Mouse (Mus musculus) stomach, embryonic 15.5 days (tissue): ENCODE data around the gene Nanos3. TPM values are rescaled to one million over a fixed set of nuclear protein-coding genes. Genes with fewer than 3 reads are reported as not detected.

Source experiments
- ATAC-seq: fragments of 200-750 bp; cut with Nextera tagmentation; 2 replicates; pipeline ENCODE4 v1.8.0; 2017; ENCODE audit warnings: low read depth, moderate number of reproducible peaks, moderate TSS enrichment; ENCODE audit not compliant: insufficient read depth, low FRiP score
- H3K27ac ChIP-seq: fragments of 300-500 bp; sonication (generic); 2 replicates; pipeline ENCODE4 v1.5.1; 2015; ENCODE audit warnings: mild to moderate bottlenecking, inconsistent platforms
- H3K27me3 ChIP-seq: fragments of 300-500 bp; sonication (generic); replicated peaks from 2 replicates; pipeline ENCODE4 v1.6.1; 2015; ENCODE audit warnings: inconsistent platforms
- H3K36me3 ChIP-seq: fragments of 300-500 bp; sonication (generic); 2 replicates; pipeline ENCODE4 v1.6.1; 2015; ENCODE audit warnings: inconsistent platforms
- H3K4me1 ChIP-seq: fragments of 300-500 bp; sonication (generic); 2 replicates; pipeline ENCODE4 v1.6.1; 2015; ENCODE audit warnings: inconsistent platforms
- H3K4me2 ChIP-seq: fragments of 300-500 bp; sonication (generic); 2 replicates; pipeline ENCODE4 v1.6.1; 2015; ENCODE audit warnings: mild to moderate bottlenecking, inconsistent platforms
- H3K4me3 ChIP-seq: fragments of 300-500 bp; sonication (generic); replicated peaks from 2 replicates; pipeline ENCODE4 v1.5.1; 2015; ENCODE audit warnings: inconsistent platforms
- H3K9ac ChIP-seq: fragments of 300-500 bp; sonication (generic); 2 replicates; pipeline ENCODE4 v1.6.1; 2015; ENCODE audit warnings: inconsistent platforms
- H3K9me3 ChIP-seq: fragments of 300-500 bp; sonication (generic); 2 replicates; pipeline ENCODE4 v1.6.1; 2016; ENCODE audit warnings: inconsistent platforms
- WGBS: fragments of 180-500 bp; shearing (Covaris S2); methylation state at CpG from one replicate; pipeline ENCODE4 v1.1.7; 2015; 5-methylcytosine and 5-hydroxymethylcytosine counted together
- polyA plus RNA-seq: library from polyadenylated mRNA; unstranded; fragments of >200 nt; fragmentation: Nextera tagmentation; extraction: Ambion mirVana; gene quantifications from 2 replicates; pipeline ENCODE4 v1.2.1, GENCODE M21; 2015

Gene Nanos3
- polyA plus RNA-seq, 1 experiment from 2014 or later: 2.3 TPM

DNA sequence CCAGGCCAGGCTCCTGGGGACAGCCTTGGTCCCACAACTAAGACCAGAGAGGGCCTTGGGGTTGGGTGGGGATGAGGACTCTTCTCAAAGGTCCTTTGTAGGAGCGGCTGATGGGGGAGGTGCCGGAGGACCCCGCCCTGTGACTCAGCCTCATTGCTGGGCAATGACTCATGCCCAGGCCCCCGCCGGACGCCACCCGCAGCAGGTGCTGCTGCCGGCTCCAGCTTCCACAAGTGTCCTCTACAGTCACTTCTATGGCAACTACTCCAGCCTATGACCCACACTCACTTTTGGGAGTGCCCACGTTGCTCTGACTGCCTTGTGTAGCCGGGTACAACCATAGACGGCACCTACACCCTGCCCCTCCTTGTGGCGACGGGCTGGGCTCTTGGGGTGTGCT, 7.0 kb upstream of the Nanos3 start:
- WGBS: 31% methylated on average over 13 of the region's 13 CpGs
- no peak overlapping the region for H3K9ac ChIP-seq

DNA sequence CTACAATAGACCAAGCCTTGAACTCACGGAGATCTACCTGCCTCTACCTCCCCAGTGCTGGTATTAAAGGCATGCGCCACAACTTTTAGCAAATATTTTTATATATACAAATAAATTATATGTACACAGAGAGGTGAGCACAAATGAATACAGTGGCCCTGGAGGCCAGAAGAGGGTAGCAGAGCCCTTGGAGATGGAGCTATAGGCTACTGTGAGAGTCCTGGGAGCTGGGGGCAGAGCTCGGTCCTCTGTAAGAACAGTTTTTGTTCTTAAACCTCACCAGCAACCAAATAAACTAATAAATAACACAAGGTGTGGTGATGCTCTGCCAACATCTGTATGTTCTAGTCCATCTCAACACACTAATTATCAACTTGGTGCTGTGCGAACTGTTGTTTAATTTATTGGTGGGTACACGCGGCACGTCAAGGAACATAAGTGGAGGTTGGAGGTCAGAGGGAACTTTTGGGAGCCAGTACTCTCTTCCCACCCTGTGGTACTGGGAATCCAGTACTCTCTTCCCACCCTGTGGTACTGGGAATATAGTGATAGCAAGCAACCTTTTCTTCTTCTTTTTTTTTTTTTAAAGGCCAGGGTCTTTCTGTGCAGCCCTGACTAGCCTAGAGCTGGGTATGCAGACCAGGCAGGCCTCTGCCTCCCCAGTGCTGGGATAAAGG, 5.3 kb upstream of the Nanos3 start:
- no peak overlapping the region for H3K27ac ChIP-seq
- no peak overlapping the region for H3K4me2 ChIP-seq
- H3K4me3 ChIP-seq: no peak overlapping the region
- no peak overlapping the region for H3K9ac ChIP-seq
- H3K36me3 ChIP-seq: no peaks in the 10 kb centered on the region
- no peak for ATAC-seq
- WGBS: 90% methylated on average over 7 of the region's 7 CpGs
- H3K9me3 ChIP-seq: no peaks in the 10 kb centered on the region
- no peaks in the 10 kb centered on the region for H3K27me3 ChIP-seq
- H3K4me1 ChIP-seq: peaks cover 21% of the 10 kb centered on the region

More for the DNA sequence above, 7.0 kb upstream of the Nanos3 start:
- peak overlapping the region; percentile 88 for H3K27ac ChIP-seq
- H3K36me3 ChIP-seq: no peaks in the 10 kb centered on the region
- H3K4me2 ChIP-seq: peak overlapping the region; percentile 55
- H3K27me3 ChIP-seq: no peaks in the 10 kb centered on the region
- no peaks in the 10 kb centered on the region for H3K9me3 ChIP-seq
- H3K4me3 ChIP-seq: peak overlapping the region; percentile 21
- H3K4me1 ChIP-seq: peaks cover 19% of the 10 kb centered on the region
- peak; percentile 75 for ATAC-seq

DNA sequence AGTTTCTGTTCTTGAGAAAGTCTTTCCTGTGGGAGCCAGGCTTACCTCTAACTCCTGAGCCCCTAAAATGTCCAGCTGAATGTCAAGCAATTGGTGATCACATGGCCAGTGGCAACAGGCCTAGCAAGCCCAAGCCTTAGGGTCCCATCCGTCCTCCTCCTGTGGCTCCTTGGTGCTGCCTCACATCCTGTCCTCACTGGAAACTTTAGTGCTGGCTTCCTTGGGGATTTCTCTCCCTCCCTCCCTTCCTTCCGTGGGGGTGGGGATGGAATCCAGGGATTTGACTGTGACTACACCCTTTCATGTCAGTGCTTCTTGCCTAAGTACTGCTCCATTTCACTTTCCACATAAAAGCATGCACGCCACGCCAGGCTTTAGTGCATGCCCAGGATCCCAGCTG, 4.6 kb upstream of the Nanos3 start:
- no peak overlapping the region for H3K4me2 ChIP-seq
- WGBS: 56% methylated on average over 4 of the region's 4 CpGs
- H3K4me3 ChIP-seq: no peak overlapping the region
- H3K27me3 ChIP-seq: no peaks in the 10 kb centered on the region
- no peaks in the 10 kb centered on the region for H3K36me3 ChIP-seq
- no peak for ATAC-seq
- H3K9ac ChIP-seq: no peak overlapping the region
- H3K4me1 ChIP-seq: peaks cover 24% of the 10 kb centered on the region
- H3K27ac ChIP-seq: 0 out of 2 replicates have a peak overlapping the region, but pooled peaks have one; percentile 16
- no peaks in the 10 kb centered on the region for H3K9me3 ChIP-seq

DNA sequence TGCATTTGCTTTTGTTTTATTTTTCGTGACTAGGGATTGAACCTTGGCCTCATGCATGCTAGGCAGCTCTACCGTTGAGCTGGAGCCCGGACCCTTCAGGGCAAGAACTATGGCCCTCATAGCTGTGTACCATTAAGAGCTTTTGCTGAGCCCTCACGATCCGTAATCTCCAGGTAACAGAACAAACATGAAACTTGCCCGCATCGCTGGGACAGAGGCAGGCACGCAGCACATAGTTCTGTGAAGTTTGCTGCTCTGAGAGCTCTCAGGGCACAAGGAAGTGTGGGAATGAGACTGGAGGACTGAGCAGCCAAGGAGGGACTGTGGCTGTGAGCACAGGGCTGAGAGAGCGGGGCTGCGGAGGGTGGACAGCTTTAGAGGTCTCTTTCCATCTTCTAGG, 3.7 kb upstream of the Nanos3 start:
- Histone ChIP-seq H3K9ac (no peak overlapping the region), H3K4me3 (no peak overlapping the region), H3K9me3 (no peaks in the 10 kb centered on the region), H3K27me3 (no peaks in the 10 kb centered on the region), H3K36me3 (no peaks in the 10 kb centered on the region), H3K4me2 (no peak overlapping the region), H3K4me1 (peaks cover 24% of the 10 kb centered on the region), H3K27ac (no peak overlapping the region)
- WGBS: 68% methylated on average over 10 of the region's 10 CpGs
- no peak for ATAC-seq

DNA sequence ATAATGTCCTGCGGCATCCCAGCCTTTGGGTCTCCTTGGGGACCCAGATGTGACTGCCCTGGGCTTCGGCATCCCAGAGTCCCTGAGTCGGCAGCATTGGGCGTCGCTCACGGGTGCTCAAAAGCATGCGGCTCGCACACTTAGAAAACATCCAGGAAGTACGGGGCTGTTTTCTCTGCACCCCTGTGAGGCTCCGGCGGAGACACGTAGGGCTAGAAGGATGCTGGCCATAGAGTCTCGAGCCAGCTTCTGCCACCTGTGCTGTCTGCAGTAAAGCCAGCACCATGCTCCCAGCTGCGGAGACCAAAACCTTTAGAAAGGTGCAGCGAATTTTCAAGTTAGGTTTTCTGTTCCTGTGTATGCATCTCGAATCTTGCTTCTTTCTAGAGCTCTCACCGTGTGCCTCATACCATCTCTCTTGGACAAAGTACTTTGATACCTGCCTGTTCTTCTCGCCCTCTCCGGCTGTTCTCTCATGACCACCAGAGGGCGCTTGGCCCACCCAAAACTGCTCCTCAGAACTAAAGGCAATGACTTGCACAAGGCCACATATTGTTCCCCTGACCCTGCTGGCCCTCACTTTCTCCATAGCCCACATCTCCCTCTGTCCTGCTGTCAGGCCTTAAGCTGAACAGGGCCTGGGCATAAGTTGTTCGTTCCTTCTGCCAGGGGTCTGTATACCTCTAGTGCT, 2.2 kb upstream of the Nanos3 start:
- peaks cover 17% of the 10 kb centered on the region for H3K4me1 ChIP-seq
- H3K4me3 ChIP-seq: peak overlapping the region; percentile 41

DNA sequence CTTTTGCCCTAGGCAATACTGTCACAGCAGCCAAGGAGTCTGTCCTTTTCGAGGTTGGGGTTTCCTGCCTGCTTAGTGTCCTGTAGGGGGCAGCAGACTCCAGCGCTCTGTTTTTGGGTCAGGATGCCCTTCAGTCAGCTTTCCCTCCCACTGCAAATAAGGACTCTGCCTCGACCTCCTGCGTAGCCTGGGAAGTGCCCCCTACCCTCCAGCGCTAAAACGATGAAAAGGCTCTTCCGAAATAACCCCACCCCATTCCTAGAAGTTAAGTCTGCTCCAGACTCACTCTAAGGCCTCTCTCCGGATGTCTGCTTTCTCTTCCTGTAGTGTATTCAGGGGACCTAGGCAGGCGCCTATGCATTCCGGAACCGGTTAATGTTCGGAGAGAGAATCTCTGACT, 1.5 kb upstream of the Nanos3 start:
- Histone ChIP-seq H3K4me3 (peak overlapping the region; percentile 41), H3K9me3 (no peaks in the 10 kb centered on the region), H3K4me2 (peak overlapping the region; percentile 85), H3K9ac (peak overlapping the region; percentile 16; the same call in 1 of the 2 replicates), H3K4me1 (peaks cover 11% of the 10 kb centered on the region), H3K36me3 (no peaks in the 10 kb centered on the region), H3K27ac (peak overlapping the region; percentile 46), H3K27me3 (no peaks in the 10 kb centered on the region)
- WGBS: under 1% methylated on average over 12 of the region's 12 CpGs
- ATAC-seq: peak; percentile 23; the same call in 1 of the 2 replicates

More for the DNA sequence above, 2.2 kb upstream of the Nanos3 start:
- Histone ChIP-seq H3K36me3 (no peaks in the 10 kb centered on the region), H3K9me3 (no peaks in the 10 kb centered on the region), H3K27ac (peak overlapping the region; percentile 46), H3K4me2 (peak overlapping the region; percentile 85), H3K9ac (peak overlapping the region; percentile 16; the same call in 1 of the 2 replicates), H3K27me3 (no peaks in the 10 kb centered on the region)
- ATAC-seq: no peak
- WGBS: 5% methylated on average over 21 of the region's 21 CpGs

DNA sequence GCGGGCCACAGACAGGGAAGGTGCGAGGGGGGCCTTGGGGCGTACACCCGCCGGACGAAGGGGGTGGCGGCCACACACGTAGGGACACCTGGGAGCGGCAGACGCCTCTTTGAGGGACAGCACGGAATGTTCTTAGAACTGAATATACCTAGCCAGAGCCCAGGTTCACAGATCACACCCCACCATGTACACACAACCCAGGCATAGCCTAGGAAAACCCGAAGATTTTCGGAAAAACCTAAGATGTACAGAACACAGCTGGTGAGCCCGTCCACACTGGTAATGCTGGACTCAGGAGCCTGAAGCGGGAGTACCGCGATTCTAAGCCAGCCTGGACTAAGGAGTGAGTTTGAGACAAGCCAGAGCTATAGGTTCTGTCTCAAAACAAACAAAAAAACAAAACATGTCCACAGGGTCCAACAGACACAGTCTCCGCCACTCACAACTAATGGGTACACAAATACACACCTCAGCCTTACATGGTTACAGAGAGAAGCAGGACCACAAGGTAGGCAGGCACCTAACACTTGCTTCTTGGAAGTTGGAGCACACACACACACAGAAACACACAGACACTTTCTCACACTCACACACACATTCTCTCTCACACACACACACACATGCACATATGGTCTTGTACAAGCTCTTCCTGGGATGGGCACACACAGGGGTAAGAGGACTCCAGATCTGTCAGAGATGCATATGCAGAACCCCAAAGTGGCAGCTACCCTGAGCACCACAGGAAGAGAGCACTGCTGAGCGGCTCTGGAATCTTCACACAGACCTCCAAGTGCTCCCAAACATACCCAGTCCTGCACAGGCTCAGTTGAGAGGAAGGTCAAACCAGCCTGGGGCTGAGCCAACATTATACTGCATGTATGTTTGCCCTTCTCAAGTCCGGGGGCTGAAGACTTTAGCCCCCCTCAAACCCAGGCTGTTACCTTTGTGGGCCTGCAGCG, 653 bp downstream of the Nanos3 start:
- H3K36me3 ChIP-seq: no peaks in the 10 kb centered on the region
- H3K9me3 ChIP-seq: no peaks in the 10 kb centered on the region
- no peaks in the 10 kb centered on the region for H3K27me3 ChIP-seq
- peak overlapping the region; percentile 89 for H3K4me2 ChIP-seq
- peak overlapping the region; percentile 67 for H3K9ac ChIP-seq
- H3K27ac ChIP-seq: peak overlapping the region; percentile 76
- WGBS: 15% methylated on average over 21 of the region's 21 CpGs
- peaks cover 26% of the 10 kb centered on the region for H3K4me1 ChIP-seq
- peak overlapping the region; percentile 68 for H3K4me3 ChIP-seq
- ATAC-seq: peak; percentile 1; the same call in 1 of the 2 replicates

DNA sequence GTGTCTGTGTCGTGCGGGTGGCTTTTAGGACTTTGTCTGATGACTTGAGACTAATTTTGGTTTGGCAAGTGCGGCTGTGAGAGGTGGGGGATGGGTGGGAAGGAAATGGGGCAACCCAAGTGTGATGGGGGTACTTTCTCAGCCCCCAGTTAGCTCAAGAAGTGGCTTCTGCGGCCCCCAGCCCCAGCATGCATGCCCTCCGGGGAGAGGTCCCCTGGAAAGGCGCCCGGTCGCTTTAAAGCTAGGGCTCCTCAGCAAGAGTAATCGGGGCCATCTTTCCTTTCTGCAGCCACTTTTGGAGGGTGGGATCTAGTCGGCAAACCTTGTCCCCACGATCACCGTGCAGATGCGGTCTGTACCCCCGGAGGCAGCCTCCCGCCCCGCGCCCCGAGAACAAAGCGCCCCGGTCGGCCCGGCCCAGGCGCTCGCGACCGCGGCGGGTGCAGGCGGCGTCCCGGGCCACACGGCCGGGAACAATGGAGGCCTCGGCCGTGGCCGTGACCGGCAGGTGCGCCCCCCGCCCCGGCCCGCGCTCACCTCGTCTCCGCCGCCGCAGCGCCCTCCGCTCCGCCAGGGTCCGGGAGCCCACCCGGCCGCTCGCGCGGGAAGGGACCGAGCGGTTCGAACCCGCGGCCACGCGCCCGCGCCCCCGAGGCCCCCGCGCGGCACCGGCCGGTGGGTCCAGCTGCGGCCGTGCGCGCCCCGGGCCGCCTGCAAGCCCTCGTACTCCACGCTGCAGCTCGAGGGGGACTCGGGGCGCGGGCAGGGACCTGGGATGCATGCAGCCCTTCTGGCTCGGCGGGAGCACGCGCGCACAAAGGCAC, 1.5 kb downstream of the Nanos3 start:
- peaks cover 26% of the 10 kb centered on the region for H3K4me1 ChIP-seq
- H3K4me2 ChIP-seq: peak overlapping the region; percentile 89
- H3K9ac ChIP-seq: peak overlapping the region; percentile 67
- H3K9me3 ChIP-seq: no peaks in the 10 kb centered on the region
- H3K27ac ChIP-seq: peak overlapping the region; percentile 76
- ATAC-seq: peak; percentile 1; the same call in 1 of the 2 replicates
- H3K4me3 ChIP-seq: peak overlapping the region; percentile 68
- WGBS: under 1% methylated on average over 79 of the region's 87 CpGs
- H3K27me3 ChIP-seq: no peaks in the 10 kb centered on the region
- H3K36me3 ChIP-seq: no peaks in the 10 kb centered on the region

DNA sequence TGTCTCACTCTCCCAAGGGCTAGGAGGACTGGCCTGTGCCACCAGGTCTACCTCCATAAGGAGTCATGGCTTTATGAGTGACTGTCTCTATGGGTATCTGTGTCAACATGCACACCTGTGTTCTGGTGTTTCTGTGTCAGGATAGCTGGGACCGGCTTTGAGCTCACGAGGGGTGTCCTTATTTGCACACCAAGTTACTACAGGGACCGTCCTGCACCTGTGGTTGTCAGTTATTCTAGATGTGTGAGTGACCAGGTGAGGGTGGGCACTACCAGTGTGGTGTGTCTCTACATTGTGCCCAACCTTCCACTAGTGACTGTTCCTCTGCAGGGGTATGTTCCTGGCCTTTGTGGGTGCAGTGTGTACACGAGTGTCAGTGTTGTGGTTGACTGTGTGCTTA, 2.2 kb downstream of the Nanos3 start:
- peaks cover 28% of the 10 kb centered on the region for H3K4me1 ChIP-seq
- ATAC-seq: no peak
- no peak overlapping the region; the same call in 1 of the 2 replicates for H3K9ac ChIP-seq
- H3K4me3 ChIP-seq: peak overlapping the region; percentile 68
- no peaks in the 10 kb centered on the region for H3K36me3 ChIP-seq
- H3K9me3 ChIP-seq: no peaks in the 10 kb centered on the region
- peak overlapping the region; percentile 89 for H3K4me2 ChIP-seq
- H3K27me3 ChIP-seq: no peaks in the 10 kb centered on the region
- WGBS: 28% methylated on average over 4 of the region's 4 CpGs
- no peak overlapping the region for H3K27ac ChIP-seq

DNA sequence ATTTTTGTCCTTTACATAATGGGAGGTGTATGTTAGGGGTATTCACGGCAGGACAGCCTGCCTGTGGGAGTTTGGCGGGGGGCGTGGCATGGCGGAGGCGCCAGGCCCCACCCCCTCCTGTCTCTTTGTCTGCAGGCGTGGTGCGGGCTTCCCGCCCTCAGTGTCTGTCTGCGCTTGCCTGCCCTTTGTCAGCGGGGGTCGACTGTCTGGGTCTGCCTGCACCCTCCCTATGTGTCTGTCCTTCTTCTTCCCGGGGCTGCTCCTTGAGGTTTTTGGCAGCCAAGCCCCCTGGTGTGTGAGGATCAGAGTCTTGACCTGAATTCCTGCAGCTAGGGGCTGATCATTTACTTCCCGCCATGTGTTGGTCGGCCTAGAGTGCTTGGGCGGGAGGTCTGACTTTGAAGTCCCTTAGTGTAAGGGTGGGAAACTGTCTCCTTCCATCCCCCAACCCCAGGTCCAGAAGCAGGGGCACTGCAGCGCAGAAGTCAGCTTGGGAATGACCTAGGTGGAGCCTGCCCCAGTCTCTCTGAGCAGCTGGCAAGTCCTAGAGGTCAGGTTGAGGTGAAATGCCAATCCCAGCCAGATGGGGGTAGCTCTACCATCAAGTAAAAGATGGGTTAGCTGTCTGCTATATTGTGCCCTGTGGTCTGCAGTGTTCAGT, 4.4 kb downstream of the Nanos3 start:
- Histone ChIP-seq H3K27ac (peak overlapping the region; percentile 68), H3K36me3 (0 out of 2 replicates have a peak, but pooled peaks cover 5% of the 10 kb centered on the region), H3K4me1 (peaks cover 24% of the 10 kb centered on the region), H3K9ac (no peak overlapping the region), H3K4me3 (peak overlapping the region; percentile 14), H3K27me3 (no peaks in the 10 kb centered on the region), H3K9me3 (no peaks in the 10 kb centered on the region), H3K4me2 (peak overlapping the region; percentile 50)
- peak; percentile 59 for ATAC-seq
- 5% methylated on average over 16 of the region's 16 CpGs for WGBS
